Mouse (Mus musculus) right cerebral cortex, postnatal 25 days (tissue): Measurements from ENCODE around the gene Slit3.

ENCODE experiments used
- DNase-seq: peaks from one replicate; pipeline ENCODE4 v3.0.0; 2022

The Slit3 gene

DNA sequence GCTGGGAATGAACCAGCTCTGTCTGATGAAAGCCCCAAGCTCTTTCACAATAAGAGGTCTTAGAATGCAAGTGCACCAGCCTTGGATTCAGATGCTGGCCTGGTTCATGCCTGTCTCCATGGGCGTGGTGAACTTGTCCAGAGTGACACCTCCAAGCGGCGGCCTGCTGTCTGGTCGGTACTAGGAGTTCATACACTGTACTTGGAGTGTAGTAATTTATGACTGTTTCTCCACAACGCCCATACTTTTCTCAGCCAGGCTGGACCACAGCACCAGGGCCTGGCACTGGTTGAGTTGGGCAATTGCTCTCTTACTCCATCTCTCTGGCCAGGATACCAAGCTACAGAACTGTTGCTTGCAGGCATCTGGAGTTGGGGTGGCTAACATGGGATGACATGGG, 602.9 kb downstream of the Slit3 start:
- DNase-seq = no peak

DNA sequence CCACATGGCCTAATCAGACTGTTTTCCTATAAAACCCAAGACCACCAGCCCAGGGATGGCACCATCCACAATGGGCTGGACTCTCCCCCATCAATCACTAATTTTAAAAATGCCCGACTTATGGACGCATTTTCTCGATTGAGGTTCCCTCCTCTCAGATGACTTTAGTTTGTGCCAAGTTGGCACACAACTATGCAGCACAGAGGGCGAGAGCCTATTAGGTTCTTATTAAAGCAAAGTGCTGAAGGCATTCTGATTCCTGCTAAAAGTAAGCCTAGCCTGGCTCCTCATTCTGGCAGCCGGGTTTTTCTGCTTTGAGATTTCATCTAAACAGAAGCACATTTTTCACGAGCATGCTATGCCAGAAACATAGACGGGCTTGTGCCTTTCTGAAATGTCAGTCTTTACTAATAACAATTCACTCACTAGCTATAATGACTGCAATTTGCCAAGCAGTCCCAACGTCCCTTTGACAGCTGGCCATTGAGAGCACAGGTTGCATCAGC, 605.4 kb downstream of the Slit3 start:
- no peak for DNase-seq

DNA sequence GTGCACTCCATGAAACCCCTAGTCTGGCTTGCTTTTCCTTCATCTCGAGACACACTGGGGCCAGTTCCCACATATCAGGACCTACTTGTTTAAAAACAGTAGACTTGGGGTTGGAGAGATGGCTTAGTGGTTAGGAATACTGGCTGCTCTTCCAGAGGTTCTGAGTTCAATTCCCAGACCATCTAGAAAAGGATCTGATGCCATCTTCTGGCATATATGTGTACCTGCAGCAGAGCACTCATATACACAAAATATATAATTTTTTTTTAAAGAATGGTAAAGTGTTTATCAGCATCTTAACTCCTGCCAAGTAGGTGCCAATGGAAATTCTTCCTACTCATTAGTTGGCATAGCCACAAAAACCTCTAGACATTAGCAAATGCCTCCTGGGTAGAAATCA, 607.2 kb downstream of the Slit3 start:
- no peak for DNase-seq

DNA sequence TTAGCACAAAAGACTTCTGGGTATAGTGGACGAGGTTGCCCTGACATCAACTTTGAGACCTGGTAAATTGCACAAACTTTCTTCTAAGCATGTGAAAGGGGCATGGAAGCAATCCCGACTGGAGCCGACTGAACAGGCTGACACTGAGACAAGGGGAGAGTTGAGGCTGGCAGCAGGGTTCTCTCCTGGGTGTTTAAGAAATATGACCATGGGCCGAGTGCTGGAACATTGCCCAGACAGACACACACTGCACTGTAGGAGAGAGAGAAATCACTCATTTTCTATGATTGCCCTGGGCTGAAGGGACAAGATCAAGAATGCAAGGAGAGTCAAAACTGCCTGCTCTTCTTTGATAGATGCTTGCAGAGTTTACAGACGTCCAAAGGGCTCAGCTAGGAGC, 608.2 kb downstream of the Slit3 start:
- DNase-seq = no peak

DNA sequence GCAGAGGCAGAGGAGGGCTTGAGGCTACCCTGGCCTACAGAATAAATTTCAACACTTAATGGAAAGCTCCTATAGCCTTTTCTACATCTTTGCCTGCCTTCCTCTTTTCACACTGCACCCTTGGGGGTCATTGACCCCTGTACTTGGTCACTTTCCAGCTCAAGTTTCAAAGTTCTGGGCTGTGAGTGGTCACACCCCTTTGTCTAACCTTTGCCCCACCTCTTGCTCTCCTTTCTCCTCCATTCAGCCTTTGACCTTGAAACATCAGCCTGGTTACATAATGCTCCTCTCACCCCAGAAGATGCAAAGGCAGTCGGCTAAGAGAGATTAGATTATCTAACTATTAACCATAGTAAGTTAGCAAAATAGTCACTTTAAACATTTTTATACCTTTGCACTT, 611.3 kb downstream of the Slit3 start:
- DNase-seq = no peak

DNA sequence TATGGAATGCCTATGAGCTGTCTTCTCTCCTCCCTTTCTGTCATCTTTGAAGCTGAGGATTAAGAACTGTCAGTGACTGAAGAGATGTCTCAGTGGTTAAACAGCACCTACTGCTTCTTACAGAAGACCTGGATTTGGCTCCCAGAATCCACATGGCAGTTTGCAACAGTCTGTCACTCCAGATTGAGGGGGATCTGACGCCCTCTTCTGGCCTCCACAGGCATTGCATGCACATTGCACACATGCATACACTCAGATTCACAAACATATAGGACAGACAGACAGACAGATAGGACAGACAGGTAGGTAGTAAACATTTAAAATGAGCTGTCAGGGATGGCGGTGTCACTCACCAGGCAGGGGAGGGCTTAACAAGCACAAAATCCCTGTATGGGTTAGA, 615.8 kb downstream of the Slit3 start:
- no peak for DNase-seq

DNA sequence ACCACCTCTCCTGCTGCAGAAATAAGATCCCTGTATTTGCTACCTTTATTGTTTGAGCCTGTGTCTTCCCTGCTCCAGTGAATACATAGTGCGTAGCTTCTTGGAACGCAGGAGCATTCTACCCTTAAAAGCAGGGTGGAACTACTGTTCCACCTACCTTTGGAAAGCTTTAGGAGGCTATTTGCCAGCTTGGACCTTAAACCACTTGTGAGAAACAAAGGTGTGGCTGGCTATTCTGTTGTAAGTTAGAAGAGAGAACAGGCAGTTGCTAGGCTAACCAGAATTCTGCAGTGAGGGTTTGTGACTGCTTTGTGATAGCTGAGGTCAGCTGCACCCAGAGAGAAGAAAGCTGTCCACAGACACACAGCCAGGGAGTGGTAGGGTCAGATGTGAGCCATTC, 616.2 kb downstream of the Slit3 start:
- no peak for DNase-seq

DNA sequence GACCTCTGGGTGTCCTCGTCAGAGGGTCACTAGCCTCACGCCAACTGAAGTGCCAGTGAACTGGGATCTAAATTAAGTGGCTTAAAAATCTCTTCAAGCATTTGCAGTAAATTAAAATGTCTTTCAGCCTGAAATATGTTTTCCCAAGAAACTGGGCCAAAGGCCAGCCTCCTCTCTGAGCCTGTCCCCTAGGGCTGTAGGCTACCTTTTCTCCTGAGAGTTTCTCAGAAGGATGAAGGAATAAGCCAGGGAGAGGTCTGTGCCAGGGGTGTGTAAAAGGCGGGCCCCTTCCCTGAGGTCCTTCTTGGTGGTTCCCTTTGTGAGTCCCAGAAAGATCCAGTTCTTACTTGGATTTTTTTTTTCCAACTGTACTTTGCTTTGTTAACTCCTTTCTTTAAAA, 617.1 kb downstream of the Slit3 start:
- no peak for DNase-seq

DNA sequence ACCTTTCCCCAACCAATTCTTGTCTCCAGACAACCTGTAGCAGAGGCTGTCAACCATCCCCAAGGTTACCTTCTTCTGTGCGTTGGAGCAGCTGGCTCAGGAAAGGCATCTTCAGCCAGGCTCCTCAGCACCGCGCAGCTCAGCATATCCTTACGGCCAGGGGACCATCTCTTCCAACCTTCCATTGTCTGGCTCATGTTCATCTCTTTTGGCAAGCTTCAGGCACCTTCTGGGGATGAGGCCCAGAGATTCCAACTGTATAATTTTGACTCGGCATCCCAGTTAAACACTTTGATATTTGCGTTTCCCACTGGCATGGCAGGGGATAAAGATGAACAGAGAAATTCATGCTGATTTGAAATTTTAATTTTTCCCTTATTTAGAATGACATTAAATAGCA, 622.6 kb downstream of the Slit3 start:
- DNase-seq = peak; percentile 12

DNA sequence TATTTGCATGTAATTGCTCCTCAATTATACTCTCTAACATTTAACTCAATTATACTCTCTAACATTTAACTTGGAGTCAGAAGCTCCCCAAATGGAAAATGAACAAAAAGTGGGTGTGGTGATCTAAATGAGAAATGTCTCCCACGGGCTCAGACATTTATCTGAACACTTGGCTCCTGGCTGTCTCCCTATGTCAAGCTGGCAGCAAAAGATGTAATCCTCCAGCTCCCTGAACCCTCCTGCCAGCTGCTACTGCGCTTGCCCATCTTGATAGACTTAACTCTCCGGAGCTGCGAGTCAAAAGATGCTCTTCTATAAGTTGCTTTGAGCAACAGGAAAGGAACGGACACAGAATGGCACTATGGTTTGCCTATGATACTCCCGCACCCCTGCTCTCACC, 623.5 kb downstream of the Slit3 start:
- DNase-seq = no peak

DNA sequence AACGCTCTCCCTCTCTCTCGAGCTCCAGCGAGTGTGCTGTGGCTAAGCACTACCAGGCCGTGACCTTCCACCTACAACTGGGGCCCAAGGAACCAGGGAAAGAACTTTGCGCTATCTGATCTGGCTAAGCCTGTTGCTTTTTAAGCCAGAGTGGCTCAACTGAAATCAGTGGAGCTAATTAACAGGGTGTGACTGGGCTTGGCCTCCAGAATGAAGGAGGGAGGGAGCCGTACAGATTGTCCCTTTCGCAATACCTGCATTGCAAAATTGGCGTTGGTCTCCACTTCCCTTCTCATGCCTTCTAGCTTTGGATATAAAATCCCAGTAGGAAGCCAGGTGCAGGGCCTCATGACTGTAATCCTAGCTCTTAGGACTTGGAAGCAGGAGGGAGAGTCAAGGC, 629.6 kb downstream of the Slit3 start:
- no peak for DNase-seq

DNA sequence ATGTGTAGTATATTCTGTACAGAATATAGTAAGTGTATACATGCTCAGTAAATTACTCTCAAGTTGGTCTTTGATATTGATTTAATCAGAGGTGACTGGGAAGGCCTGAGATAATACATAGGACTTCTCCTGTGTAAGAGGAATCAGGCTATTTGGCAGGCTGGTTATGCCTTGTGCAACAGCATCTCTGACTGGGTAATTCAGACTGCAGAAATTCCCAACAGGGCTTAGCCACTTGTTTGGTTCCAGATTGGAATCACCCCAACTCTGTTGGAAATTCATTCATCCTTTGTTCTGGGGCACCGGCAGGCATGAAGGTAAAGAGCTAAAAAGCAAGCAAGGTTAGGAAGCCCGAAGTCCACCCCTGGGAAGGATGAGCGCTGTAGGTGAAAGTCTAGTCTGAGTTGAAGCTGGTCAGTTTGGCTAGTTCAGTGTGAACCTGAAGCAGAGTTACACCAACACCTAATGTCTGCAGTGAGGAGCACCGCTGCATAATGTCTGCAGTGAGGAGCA, 633.9 kb downstream of the Slit3 start:
- DNase-seq = no peak

DNA sequence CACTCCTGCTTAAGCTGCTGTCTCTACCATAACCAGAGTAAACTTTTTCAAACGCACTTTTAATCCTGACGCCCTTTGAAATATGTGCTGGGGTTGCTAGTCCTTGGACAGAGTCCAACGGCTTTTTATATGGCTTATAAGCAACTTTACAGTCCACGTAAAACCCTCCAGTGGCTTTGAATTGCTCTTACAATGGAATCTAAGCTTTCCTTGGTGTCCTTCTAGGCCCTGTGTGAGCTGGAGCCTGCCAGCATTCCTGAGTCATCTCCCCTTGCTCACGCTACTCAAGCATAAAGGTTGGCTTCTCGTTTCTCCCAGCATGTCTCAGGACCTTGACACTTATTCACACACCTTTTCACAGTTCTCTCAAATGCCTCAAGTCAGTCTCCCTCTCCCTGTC, 634.5 kb downstream of the Slit3 start:
- no peak for DNase-seq

DNA sequence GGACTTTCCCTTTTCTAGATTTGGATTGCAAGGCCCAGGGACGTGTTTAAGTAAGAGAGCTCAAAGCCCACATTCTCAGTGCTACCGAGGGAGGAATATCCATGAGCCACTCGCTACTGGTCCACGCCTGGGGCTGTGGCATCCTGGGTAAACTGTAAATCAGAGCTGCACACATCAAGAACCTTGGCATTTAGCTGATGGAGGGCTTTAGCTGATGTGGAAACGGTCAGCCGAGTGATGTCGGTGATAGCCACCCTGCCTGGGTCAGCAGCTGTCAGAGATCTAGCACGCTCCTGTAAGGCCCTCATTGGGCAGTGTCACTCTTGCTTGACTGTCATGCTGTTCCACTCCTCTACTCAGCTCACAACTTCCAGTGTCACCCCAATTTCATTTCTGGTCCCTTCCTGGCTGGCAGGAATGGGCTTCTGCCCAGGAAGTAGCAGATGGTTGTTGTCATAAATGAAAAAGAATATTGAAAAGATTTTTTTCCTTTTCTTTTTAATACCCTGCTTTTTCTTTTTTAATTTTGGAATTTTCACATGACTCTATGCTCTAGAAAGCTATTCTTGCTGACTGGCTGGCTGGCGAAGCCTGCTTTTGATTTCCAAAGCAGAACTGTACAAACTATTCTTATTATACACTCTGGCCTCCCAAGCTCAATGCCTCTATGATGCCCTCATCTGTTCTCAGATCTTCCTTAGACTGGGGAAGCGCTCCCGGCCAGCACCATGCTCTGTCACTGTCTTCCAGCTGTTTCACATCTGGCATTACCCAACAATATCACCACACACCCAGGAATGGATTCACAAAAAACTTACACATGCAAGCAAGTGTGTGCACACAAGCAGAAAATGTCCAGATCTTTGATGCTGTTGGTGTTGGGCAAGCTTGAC, 635.6 kb downstream of the Slit3 start:
- DNase-seq = no peak
